Mouse (Mus musculus) cerebral cortex, adult 2 months (tissue): ENCODE results near the gene Zfp39.

Source experiments
- WGBS: fragments of 180-500 bp; shearing (Covaris S2); methylation state at CpG from one replicate; pipeline ENCODE4 v1.1.7; 2018; 5-methylcytosine and 5-hydroxymethylcytosine counted together

The Zfp39 gene

DNA sequence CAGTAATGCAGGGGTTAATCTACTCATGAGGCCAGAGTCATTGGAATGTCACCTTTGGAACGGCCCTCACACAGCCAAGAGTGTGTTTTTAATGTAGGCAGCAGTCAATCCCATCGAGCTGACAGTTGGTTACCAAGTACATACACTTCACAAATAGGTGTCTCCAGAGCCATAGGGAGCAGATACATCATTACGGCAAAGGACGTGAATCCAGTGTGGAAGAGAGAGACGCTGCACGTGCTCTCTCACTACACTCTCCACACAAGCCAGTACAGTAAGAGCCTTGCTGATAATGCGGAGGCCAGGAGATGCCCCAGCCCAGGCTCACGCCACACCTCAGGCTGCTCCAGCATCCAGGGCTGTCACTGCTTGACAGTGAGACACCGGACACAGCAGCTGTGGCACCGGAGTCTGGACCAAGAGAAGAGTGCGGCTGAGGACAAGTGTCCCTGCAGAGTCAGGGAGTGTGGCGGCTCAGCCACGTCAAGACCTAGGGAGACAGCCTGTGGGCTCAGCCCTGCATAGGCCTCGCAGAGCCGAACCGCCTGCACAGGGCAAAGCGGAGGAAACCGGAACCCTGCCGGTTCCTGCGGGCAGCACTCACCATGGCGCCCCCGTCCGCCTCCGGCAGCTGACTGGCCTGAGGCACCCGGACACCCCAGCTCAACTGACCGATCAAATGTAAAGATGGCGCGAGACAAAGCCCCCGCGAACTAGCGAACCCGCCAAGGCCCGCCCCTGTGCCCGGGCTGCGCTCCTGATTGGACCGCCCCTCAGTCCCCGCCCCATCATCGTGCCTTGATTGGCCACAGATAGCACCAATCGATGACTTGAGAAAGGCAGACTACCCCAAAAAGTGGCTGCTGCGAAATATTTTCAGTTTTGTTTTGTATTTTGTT lies at the start of gene Zfp39:
Gene Zfp39 (minus strand): TSS at position 715 of the 899 bp plus-strand sequence.
- WGBS = under 1% methylated on average over 40 of the region's 40 CpGs

- 1% methylated on average over 33 of the region's 33 CpGs for WGBS
These were observed 49.5 kb upstream of the Zfp39 start for GRCm38 (mm10) chr11:58953351-58954169.

GRCm38 (mm10) chr11:58951210-58951609 lies 47.2 kb upstream of the Zfp39 start:
- WGBS = 56% methylated on average over 5 of the region's 5 CpGs

DNA sequence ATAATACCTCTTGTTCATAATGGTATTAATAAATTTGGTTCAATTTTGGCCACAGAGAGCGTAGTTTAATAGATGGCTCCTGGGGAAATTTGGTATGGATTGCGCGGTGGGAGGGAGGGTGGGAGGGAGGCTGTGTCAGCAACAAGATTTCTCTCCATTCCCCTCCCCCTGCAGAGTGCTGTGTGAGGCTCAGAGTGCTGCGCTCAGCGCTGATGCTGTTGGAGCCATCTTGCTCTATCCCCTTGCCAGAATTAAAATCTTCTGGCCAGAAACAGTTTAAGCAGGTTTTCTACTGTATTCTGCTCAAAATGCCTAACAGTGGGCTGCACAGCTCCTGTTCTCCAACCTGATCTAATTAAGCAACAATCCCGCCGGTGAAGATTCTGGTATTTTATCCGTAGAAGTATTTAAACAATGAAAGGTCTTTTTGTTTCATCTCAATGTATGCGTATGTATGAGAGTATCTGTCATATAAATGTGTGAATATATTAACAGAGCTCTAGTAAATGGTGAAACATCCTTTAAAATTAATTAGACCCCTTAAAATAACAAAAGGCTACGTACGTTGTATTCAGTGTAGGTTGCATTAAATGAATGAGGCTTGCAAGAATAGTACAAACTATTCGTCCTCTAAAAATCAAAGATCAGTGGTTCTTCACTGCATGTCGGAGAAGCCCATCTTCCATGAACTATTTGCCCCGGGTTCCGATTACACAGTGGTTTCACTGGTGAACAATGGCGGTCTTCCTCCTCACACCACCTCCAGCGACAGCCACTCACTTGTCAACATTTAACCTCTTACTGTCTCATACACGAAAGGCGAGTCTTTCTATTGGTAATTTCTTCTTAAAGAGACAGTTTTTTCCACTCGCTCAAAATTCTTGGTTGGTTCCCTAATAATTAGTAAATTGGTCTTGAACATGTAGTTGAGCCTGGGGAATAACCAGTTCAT lies 45.7 kb upstream of the Zfp39 start:
- WGBS = 8% methylated on average over 20 of the region's 20 CpGs

GRCm38 (mm10) chr11:58948542-58949479 lies 44.8 kb upstream of the Zfp39 start, which contains the start of gene Hist3h2ba:
Gene Hist3h2ba, plus strand, starts transcription at chr11:58948920.
- under 1% methylated on average over 48 of the region's 48 CpGs for WGBS

GRCm38 (mm10) chr11:58947798-58948528 lies 43.9 kb upstream of the Zfp39 start:
- 6% methylated on average over 23 of the region's 23 CpGs for WGBS

- WGBS = 68% methylated on average over 3 of the region's 3 CpGs
These were observed 43.3 kb upstream of the Zfp39 start for GRCm38 (mm10) chr11:58947306-58947705.

- WGBS = 68% methylated on average over 5 of the region's 5 CpGs
These were observed 40.1 kb upstream of the Zfp39 start for GRCm38 (mm10) chr11:58944136-58944535.

DNA sequence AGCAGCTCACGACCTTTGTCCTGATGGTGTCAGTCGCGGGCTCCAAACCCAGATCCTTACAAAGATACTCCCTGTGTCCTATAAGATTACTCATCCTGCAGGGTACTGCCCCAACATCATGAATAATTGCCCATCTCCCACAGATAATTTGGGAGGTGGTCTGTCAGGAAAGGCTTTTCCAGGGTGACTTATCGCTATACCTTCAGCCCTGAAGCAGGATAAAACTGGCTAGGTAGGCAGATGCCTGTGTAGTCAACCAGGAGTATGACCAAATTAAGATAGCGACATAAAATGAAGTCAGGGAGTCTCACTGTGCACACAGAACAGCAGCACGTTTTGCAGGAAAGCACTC lies 35.0 kb upstream of the Zfp39 start:
- 9% methylated on average over 6 of the region's 6 CpGs for WGBS

- under 1% methylated on average over 95 of the region's 95 CpGs for WGBS
These were observed 34.5 kb upstream of the Zfp39 start, which contains the start of gene Rnf187 for GRCm38 (mm10) chr11:58938322-58939087. Gene Rnf187, minus strand, starts transcription at chr11:58938916.

DNA sequence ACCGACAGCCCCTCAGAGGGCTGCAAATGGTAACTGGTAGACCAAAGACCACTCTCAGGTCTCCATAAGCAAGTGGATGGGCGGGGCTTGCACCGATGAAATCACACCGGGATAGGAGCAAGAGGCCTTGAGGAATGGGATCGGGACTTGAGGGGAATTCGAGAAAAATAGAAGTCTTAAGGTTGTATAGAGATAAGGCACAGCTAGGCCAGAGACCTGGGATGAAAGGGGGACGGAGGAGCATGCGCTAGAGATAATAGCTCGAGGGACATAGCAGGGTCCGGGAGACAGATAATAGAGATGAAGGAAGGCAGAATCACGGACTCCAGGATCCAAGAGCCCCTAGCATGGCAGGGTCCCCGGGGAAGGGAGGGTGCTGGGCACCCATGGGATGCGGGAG lies 33.9 kb upstream of the Zfp39 start:
- WGBS = 2% methylated on average over 13 of the region's 13 CpGs

- 47% methylated on average over 4 of the region's 4 CpGs for WGBS
These were observed 27.6 kb upstream of the Zfp39 start for GRCm38 (mm10) chr11:58931576-58931975.

- 89% methylated on average over 3 of the region's 3 CpGs for WGBS
These were observed 26.2 kb upstream of the Zfp39 start for GRCm38 (mm10) chr11:58930254-58930653.

GRCm38 (mm10) chr11:58929641-58930040 lies 25.6 kb upstream of the Zfp39 start:
- WGBS = 62% methylated on average over 3 of the region's 3 CpGs

GRCm38 (mm10) chr11:58929055-58929454 lies 25.0 kb upstream of the Zfp39 start:
- 80% methylated on average over 4 of the region's 4 CpGs for WGBS

DNA sequence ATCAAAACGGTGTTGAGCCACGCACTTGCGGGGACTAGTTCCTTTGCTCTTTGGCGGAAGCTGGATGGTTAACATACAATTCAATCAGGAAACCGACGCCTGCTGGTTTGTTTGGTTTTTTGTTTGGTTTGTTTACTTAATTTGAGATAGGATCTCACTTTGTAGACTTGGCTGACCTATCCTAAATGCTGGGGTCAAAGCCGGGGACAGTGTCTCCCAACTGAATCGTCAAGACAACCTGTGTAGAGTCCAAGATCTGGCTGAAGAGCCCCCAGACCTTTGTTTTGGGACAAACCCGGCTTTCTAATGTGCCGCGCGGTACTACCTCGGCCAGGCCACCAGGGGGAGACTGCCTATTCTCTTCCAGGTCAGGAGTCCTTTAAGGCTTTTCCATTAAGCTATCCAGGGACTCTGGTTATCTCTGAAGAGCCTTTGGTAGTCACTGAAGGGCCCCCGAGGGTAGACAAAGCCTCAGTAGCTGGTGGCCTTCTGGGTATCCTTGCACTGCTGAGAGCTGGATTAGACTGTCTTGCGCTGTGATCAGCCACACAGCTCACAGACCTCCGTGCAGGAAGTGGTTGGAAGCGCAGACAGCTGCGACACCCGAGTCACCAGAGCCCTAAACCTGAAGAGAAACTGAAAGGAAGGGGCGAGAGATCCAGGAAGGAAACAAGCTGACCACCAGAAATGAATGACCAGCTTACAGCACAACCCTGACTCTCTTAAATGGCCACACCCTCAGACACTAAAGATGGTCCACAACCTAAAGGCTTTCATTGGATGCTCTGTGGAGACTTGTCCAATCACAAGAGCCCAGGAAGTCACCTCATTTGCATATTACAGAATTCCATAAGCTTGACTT lies 24.0 kb upstream of the Zfp39 start:
- 28% methylated on average over 20 of the region's 20 CpGs for WGBS

GRCm38 (mm10) chr11:58927053-58927452 lies 23.0 kb upstream of the Zfp39 start:
- WGBS = 79% methylated on average over 2 of the region's 2 CpGs

- 89% methylated on average over 2 of the region's 3 CpGs for WGBS
These were observed 22.6 kb upstream of the Zfp39 start for GRCm38 (mm10) chr11:58926651-58927050.
